Mouse (Mus musculus) myocyte (in vitro differentiated cells): Measurements from ENCODE around the gene Cbwd1. TPM values are rescaled to one million over a fixed set of nuclear protein-coding genes. Genes with fewer than 3 reads are reported as not detected.

Experiments used
- H3K27me3 ChIP-seq: one replicate; pipeline ENCODE4 v1.6.1; 2011; ENCODE audit not compliant: control insufficient read depth, insufficient read depth, insufficient read length
- H3K36me3 ChIP-seq: one replicate; pipeline ENCODE4 v1.6.1; 2011; ENCODE audit not compliant: control insufficient read depth, insufficient read depth
- H3K4me2 ChIP-seq: one replicate; pipeline ENCODE4 v1.6.1; 2011; ENCODE audit warnings: low read depth, control low read depth
- H3K4me3 ChIP-seq: one replicate; pipeline ENCODE4 v1.5.1; 2011; ENCODE audit warnings: mild to moderate bottlenecking, control low read depth, moderate library complexity
- H3K79me2 ChIP-seq: one replicate; pipeline ENCODE4 v1.6.1; 2011; ENCODE audit not compliant: control insufficient read depth, insufficient read depth
- H3ac ChIP-seq: one replicate; pipeline ENCODE4 v1.6.1; 2011; ENCODE audit not compliant: control insufficient read depth, insufficient read length
- CEBPB ChIP-seq: IDR thresholded peaks from 2 replicates; pipeline ENCODE4 v1.6.1; 2011; ENCODE audit warnings: mild to moderate bottlenecking, moderate library complexity; ENCODE audit not compliant: poor library complexity, insufficient read depth, severe bottlenecking
- E2F4 ChIP-seq: IDR thresholded peaks from one replicate; pipeline ENCODE4 v1.6.1; 2011; ENCODE audit warnings: mild to moderate bottlenecking, control low read depth, moderate library complexity; ENCODE audit not compliant: insufficient read depth
- MAX ChIP-seq: IDR thresholded peaks from one replicate; pipeline ENCODE4 v1.6.1; 2011; ENCODE audit warnings: low read depth, mild to moderate bottlenecking, control low read depth
- MYOD1 ChIP-seq, 3 experiments: IDR thresholded peaks; one replicate each; pipeline ENCODE4 v1.6.1; 2011; ENCODE audit warnings: control low read depth in 2 of 3, low read depth in 2 of 3, mild to moderate bottlenecking in 2 of 3, moderate library complexity in 1 of 3; ENCODE audit not compliant: insufficient read length in 2 of 3, control insufficient read depth in 1 of 3
- MYOG ChIP-seq, 3 experiments: IDR thresholded peaks; one replicate each; pipeline ENCODE4 v1.6.1; 2011; ENCODE audit warnings: control low read depth in 2 of 3, low read depth in 2 of 3, mild to moderate bottlenecking in 2 of 3; ENCODE audit not compliant: insufficient read length in 2 of 3, control insufficient read depth in 1 of 3, insufficient read depth in 1 of 3
- POLR2A ChIP-seq: IDR thresholded peaks from one replicate; pipeline ENCODE4 v1.6.1; 2011; ENCODE audit warnings: low read depth, mild to moderate bottlenecking, control low read depth, moderate library complexity; ENCODE audit not compliant: insufficient read length
- POLR2AphosphoS2 ChIP-seq: IDR thresholded peaks from one replicate; pipeline ENCODE4 v1.6.1; 2011; ENCODE audit warnings: low read depth, control low read depth; ENCODE audit not compliant: insufficient read length
- REST ChIP-seq: IDR thresholded peaks from one replicate; pipeline ENCODE4 v1.6.1; 2011; ENCODE audit warnings: mild to moderate bottlenecking, control low read depth, moderate library complexity; ENCODE audit not compliant: insufficient read depth, insufficient read length
- SRF ChIP-seq: IDR thresholded peaks from one replicate; pipeline ENCODE4 v1.6.1; 2011; ENCODE audit warnings: low read depth; ENCODE audit not compliant: control insufficient read depth, insufficient read length
- TCF12 ChIP-seq: IDR thresholded peaks from one replicate; pipeline ENCODE4 v1.6.1; 2011; ENCODE audit warnings: mild to moderate bottlenecking, control low read depth; ENCODE audit not compliant: poor library complexity, insufficient read depth, severe bottlenecking
- TCF3 ChIP-seq: IDR thresholded peaks from one replicate; pipeline ENCODE4 v1.6.1; 2011; ENCODE audit warnings: low read depth, control low read depth; ENCODE audit not compliant: insufficient read length
- USF1 ChIP-seq: IDR thresholded peaks from one replicate; pipeline ENCODE4 v1.6.1; 2011; ENCODE audit warnings: low read depth, mild to moderate bottlenecking, control low read depth, moderate library complexity
- polyA plus RNA-seq: library from polyadenylated mRNA; unstranded; fragments of >200 nt; fragmentation: generic; extraction: Trizol; gene quantifications from one replicate; pipeline ENCODE4 v1.2.1, GENCODE M21; 2012; ENCODE audit warnings: missing spikeins

Cbwd1 gene
- polyA plus RNA-seq, 1 experiment: 9.8 TPM

DNA sequence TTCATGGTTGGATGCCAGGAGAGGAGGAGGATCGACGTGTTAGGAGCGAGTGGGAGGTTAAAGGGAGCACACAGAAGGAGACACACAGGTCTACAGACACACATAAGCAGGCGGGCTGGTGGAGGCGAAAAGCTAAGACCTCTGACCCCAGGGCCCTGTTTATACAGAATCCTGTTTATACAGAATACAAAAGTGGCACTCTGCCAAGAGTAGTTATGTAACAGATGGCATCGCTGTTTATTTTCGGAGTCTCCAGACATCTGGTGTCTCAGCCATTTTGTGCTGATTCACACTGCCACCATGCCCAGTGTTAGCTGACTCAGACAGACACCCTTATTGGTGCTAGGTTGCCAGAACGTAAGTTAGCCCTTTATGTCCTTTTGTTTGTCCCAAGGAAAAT lies 19.9 kb upstream of the Cbwd1 start:
- Histone ChIP-seq H3K79me2 (no peaks in the 10 kb centered on the region), H3K36me3 (no peaks in the 10 kb centered on the region), H3K4me2 (peak overlapping the region; percentile 50), H3ac (no peak overlapping the region), H3K4me3 (no peak overlapping the region), H3K27me3 (no peaks in the 10 kb centered on the region)
- TF ChIP-seq POLR2A: no peak
- TF ChIP-seq TCF3: no peak
- TF ChIP-seq MYOD1 (IDR thresholded peaks at IDR 0.05; ENCODE audit: control insufficient read depth in 1 of 3, insufficient read length in 2 of 3, low read depth in 2 of 3): peak in 1 of 3 experiments; percentile 14
- TF ChIP-seq MYOG (IDR thresholded peaks at IDR 0.05; ENCODE audit: control insufficient read depth in 1 of 3, insufficient read depth in 1 of 3, insufficient read length in 2 of 3, low read depth in 2 of 3): no peak
- no peak for TF ChIP-seq MAX
- TF ChIP-seq POLR2AphosphoS2: no peak
- TF ChIP-seq CEBPB: 0 out of 2 replicates have a peak, but pooled peaks have one; percentile 12
- TF ChIP-seq TCF12: no peak

DNA sequence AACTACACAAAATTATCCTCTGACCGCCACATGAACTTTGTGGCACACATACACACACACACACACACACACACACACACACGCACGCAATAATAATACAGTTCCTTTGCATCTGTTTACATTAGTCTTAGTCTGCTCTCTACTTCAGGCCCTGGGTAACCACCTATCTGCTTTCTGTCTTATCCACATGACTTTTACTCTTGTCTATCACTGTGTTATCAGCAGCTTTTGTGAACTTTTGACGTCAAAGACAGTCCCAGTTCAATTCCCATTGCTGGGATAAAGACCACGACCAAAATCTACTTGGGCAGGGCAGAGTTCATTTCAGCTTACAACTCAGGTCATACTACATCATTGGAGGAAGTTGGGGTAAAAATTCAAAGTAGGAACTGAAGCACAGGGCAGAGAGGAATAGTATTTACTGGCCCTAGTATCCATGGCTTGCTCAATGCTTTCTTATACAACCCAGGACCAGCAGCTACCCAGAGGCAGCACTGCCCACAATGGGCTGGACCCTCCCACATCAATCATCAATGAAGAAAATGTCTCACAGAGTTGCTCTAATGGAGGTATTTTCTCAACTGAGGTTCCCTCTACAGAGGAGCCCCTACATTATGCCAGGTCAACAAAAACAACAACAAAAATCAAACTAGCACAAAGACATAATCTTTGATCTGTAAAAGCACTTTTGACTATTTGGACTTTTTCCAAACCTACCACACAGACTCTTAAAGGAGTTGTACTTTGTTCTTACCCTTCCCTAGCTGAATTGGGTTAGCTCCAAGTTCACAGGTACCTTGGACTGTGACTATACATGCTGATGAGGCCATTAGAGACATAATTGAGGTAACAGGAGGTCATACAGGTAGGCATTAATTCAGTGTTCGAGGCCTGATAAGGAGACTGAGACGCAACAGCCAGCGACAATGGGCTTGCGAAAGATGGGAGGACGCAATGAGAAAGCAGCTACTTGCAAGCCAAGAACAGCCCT lies 17.7 kb upstream of the Cbwd1 start:
- no peak for TF ChIP-seq TCF3
- TF ChIP-seq MYOD1 (IDR thresholded peaks at IDR 0.05; ENCODE audit: control insufficient read depth in 1 of 3, insufficient read length in 2 of 3, low read depth in 2 of 3): no peak
- no peak for TF ChIP-seq E2F4
- no peak for TF ChIP-seq REST
- TF ChIP-seq TCF12: no peak
- no peak for TF ChIP-seq SRF
- no peak for TF ChIP-seq MYOG (IDR thresholded peaks at IDR 0.05; ENCODE audit: control insufficient read depth in 1 of 3, insufficient read depth in 1 of 3, insufficient read length in 2 of 3, low read depth in 2 of 3)

DNA sequence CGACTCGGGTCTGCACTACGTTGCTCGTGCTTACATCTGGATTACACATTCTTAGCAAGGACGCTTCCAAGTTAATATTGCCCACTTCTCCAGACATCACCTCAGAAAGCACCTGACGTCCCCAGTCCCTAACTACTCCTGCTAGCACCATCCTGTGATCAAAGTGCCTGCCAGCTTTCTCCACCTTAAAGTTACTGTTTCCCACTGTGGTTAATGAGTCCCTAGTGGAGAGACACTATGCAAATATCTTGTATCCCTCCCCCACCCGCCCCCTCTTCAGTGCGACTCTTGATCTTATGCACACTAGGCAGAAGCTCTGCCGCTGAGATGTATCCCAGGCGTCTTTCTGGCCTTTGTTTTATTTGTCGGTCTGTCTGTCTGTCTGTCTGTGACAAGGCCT lies 16.6 kb upstream of the Cbwd1 start:
- Histone ChIP-seq H3K4me2 (no peak overlapping the region), H3K36me3 (no peaks in the 10 kb centered on the region), H3K79me2 (no peaks in the 10 kb centered on the region), H3K27me3 (no peaks in the 10 kb centered on the region), H3ac (no peak overlapping the region), H3K4me3 (no peak overlapping the region)
- TF ChIP-seq SRF: no peak
- no peak for TF ChIP-seq MAX
- no peak for TF ChIP-seq MYOD1 (IDR thresholded peaks at IDR 0.05; ENCODE audit: control insufficient read depth in 1 of 3, insufficient read length in 2 of 3, low read depth in 2 of 3)
- no peak for TF ChIP-seq POLR2A
- no peak for TF ChIP-seq E2F4
- no peak for TF ChIP-seq USF1

More for the DNA sequence above, 17.7 kb upstream of the Cbwd1 start:
- H3K36me3 ChIP-seq: no peaks in the 10 kb centered on the region
- no peak overlapping the region for H3K4me3 ChIP-seq
- no peak overlapping the region for H3K4me2 ChIP-seq
- no peaks in the 10 kb centered on the region for H3K27me3 ChIP-seq
- H3K79me2 ChIP-seq: no peaks in the 10 kb centered on the region
- no peak overlapping the region for H3ac ChIP-seq

DNA sequence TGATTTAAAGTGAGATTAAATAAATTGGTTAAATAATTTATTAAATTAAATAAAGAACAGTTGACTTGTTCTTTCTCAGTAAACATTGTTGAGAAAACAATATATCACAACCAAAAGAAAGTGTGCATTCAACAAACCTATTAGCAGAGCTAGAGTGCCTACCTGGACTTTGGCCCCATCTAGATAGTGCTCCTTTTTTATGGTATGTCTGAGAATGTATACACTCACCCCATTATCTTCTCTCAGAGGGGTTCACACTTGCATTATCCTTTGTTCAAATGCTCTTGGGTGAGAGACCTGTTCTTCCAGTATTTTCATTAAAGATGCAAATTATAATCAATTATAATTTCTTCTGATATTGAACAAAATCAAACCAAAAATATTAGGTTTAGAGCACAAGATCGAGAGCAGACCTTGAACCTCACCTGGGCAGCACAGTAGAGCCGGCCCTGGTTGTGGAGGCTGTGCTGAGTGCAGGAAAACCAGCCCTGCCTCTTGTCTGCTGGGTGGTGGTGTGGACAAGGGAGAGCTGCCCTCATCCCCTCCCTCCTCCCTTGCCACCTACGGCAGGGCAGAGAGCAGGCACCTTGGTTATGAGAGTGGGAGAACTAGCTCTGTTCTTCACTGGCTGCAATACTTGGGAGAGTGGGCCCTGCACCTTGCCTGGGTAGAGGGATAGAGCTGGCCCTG lies 11.4 kb upstream of the Cbwd1 start:
- Histone ChIP-seq H3K4me3 (no peak overlapping the region), H3ac (no peak overlapping the region), H3K36me3 (no peaks in the 10 kb centered on the region), H3K27me3 (no peaks in the 10 kb centered on the region), H3K79me2 (no peaks in the 10 kb centered on the region), H3K4me2 (no peak overlapping the region)
- TF ChIP-seq MYOG (IDR thresholded peaks at IDR 0.05; ENCODE audit: control insufficient read depth in 1 of 3, insufficient read depth in 1 of 3, insufficient read length in 2 of 3, low read depth in 2 of 3) (no peak), POLR2AphosphoS2 (no peak), SRF (no peak), E2F4 (no peak), TCF12 (no peak), MYOD1 (IDR thresholded peaks at IDR 0.05; ENCODE audit: control insufficient read depth in 1 of 3, insufficient read length in 2 of 3, low read depth in 2 of 3) (no peak), USF1 (no peak), TCF3 (no peak), MAX (no peak), REST (no peak)

DNA sequence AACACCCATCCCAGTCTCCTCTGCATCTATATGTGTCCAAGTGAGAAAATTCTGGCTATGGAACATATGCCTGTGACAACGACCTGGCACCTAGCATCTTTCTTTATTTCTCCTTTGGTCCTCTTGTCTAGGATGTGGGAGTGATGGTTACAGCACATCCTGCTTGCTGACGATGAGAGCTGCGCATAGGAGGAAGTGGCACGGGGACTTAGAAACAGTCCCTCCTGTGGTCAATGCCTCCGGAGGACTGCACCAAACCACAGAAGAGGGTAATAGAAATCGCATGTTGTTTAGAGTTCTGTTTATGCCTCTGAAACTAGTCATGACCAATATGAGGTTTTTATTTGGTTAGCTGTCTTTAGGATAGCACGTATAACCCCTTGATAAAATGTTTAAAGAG lies 9.9 kb upstream of the Cbwd1 start:
- Histone ChIP-seq H3ac (no peak overlapping the region), H3K4me2 (no peak overlapping the region), H3K79me2 (no peaks in the 10 kb centered on the region), H3K36me3 (no peaks in the 10 kb centered on the region), H3K27me3 (no peaks in the 10 kb centered on the region), H3K4me3 (no peak overlapping the region)
- TF ChIP-seq TCF3 (no peak), REST (no peak), CEBPB (no peak), USF1 (no peak), MYOD1 (IDR thresholded peaks at IDR 0.05; ENCODE audit: control insufficient read depth in 1 of 3, insufficient read length in 2 of 3, low read depth in 2 of 3) (no peak), POLR2A (no peak), SRF (no peak), POLR2AphosphoS2 (no peak), MYOG (IDR thresholded peaks at IDR 0.05; ENCODE audit: control insufficient read depth in 1 of 3, insufficient read depth in 1 of 3, insufficient read length in 2 of 3, low read depth in 2 of 3) (no peak), MAX (no peak), E2F4 (no peak), TCF12 (no peak)
